Mouse (Mus musculus) heart, postnatal 10 days (tissue): ENCODE measurements around the gene Syne2. TPM values are rescaled to one million over a fixed set of nuclear protein-coding genes. Genes with fewer than 3 reads are reported as not detected.

ENCODE experiments used
- DNase-seq, 2 experiments: peaks; one replicate each; pipeline ENCODE4 v3.0.0; 2021
- intact Hi-C: fragments of 180-260 bp; cut with DNase I; formaldehyde crosslinking; loops from one replicate; pipeline ENCODE4 v1.15.1; 2025
- total RNA-seq, 2 experiments: library from RNA; stranded (reverse); gene quantifications; 2 replicates each; pipeline ENCODE4 v1.2.3; 2021

Syne2 gene
- total RNA-seq, 2 experiments from 2014 or later, result 55.8 to 59.1 TPM

DNA sequence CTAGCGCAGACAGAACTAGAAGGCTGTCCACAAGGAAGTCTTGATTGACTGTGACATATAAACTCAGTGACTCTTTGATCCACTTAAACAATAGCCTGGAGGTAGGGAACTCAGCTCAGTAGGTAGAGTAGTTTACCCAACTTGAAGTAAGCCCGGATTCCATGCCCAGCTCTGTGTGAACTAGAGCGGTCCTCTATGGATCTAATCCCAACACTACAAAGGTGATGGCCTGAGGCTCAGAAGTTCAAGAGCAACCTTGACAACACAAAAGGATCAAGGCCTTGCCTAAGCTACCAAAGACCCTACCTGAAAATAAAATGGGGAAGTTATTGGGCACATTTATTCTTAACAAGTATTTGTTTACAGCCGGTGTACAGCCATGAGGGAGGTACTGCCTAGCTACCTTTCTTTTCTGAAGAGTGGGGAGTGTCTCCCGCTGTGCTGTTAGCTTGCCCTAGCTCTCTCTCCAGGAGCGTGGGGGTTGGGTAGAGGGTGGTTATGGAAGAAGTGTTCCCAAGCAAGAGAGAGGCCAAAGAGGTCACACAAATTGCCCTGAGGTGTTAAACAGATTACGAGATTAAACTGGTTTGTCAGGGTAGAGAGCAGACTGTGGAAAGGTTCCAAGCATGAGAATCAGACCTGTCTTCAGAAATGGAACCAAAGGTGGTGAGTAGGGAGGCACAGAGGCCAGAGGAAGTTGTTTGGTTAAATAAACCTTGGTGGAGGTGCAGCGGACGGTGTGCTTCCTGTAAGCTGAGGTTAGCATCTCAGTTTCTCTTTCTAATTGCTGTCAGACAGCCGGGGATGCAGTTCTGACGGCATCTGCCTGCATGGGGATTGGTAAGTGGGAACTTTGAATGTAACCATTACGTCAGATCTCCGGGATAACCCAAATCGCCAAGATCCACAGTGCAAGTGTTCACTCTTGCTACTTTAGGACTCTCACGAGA lies 268.3 kb downstream of the Syne2 start:
- no peak for DNase-seq
- intact Hi-C loops, result no loop called here

DNA sequence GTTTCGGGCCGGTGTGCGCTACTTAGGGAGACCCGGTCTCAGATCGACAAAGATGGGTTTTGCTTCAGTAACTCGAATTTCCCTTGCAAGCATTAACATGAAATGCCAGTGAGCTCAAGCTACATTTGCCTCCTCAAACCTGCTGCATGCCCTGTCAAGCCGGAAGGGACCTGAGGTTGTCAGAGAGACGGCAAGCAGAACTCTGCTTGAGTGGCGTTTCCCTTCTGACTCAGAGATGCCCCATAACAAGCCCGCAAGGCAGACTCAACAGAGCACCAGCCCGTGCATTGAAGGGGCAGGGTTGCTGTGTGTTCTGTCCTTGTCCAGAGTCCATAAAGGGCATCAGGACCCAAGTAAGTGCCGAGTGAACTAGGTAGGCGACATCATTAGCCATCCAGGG lies 269.1 kb downstream of the Syne2 start:
- no peak for DNase-seq

GRCm38 (mm10) chr12:76092789-76093466 lies 275.0 kb downstream of the Syne2 start:
- DNase-seq, result no peak
- intact Hi-C loops, result no loop called here

More for the DNA sequence above, 269.1 kb downstream of the Syne2 start:
- intact Hi-C loops, result no loop called here

DNA sequence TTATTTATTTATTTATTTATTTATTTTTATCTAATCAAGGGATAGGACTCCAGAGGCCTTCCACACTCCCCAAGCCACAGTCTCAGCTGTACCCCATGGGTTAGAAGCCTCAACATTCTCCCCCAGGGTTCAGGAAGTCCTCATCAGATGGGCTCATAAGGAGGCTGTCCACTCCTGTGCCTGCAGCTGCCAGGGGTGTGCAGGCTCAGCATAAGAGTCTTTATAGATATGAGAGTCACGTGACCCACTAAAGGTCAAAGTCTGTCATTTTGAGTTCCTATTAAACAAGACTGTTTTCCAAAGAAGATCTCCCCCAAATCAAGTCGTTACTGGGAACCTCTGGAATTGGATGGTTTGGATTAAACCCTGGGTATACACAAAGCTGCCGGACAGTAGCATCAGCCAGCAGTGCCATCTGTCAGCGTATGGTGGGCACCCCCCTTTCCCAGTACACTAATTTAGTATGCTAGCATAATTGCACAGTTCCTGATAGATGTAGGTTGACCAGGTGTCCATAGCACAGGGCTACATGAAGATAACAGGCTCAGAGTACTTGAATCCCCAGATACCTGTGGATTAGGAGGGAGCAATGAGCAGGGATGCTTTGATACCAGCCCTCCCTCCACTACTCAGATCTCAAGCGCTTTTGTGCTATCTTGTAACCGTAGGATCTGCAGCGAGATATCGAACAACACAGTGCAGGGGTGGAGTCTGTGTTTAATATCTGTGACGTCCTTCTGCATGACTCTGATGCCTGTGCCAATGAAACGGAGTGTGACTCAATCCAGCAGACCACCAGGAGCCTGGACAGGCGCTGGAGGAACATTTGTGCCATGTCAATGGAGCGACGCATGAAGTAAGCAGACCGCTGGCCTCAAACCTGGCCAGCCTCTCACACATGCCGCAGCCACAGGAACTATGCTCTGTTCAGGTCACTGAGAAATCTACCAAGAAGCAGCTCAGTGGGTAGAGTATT lies 276.0 kb downstream of the Syne2 start:
- no peak for DNase-seq
- intact Hi-C loops, result no loop called here

DNA sequence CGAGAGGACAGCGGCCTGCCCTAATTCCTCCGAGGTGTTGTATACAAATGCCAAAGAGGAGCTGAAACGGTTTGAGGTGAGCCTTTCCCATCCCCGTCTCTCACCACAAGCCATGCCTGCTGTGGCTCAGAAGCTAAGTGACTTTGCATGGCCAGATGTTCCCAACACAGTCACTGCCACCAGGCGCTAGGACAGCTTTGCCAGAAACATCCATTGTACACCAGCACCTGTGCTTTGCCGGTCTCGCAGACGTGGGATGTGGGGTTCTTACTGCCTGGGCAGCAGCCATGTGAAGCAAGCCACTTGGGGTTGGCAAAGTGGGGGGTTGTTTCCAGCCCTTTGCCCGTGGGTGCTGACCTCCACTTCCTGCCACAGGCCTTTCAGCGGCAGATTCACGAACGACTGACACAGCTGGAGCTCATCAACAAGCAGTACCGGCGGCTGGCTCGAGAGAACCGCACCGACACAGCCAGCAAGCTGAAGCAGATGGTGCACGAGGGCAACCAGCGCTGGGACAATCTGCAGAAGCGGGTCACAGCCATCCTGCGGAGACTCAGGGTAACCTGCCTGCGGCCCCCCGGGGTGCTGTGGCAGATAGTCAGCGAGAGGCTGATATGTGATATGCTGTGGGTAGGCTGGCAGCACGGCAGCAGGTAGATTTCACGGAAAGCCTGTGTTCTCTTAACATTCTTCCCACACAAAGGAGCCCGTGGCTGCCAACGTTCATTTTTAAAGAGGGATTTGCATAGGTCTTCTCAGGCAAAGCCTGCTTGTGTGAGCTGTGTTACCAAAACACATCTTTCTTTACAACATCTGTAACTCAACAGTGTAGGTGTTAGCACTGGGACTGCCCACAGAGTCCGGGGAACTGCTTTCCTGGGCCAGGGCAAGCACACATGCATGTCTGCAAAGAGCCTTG lies 277.4 kb downstream of the Syne2 start:
- intact Hi-C loops, result no loop called here
- no peak for DNase-seq

GRCm38 (mm10) chr12:76102621-76103020 lies 284.7 kb downstream of the Syne2 start:
- intact Hi-C loops, result no loop called here
- no peak for DNase-seq

GRCm38 (mm10) chr12:76104596-76105351 lies 286.8 kb downstream of the Syne2 start:
- intact Hi-C loops, result no loop called here
- DNase-seq, result peak; percentile 85 to 89

DNA sequence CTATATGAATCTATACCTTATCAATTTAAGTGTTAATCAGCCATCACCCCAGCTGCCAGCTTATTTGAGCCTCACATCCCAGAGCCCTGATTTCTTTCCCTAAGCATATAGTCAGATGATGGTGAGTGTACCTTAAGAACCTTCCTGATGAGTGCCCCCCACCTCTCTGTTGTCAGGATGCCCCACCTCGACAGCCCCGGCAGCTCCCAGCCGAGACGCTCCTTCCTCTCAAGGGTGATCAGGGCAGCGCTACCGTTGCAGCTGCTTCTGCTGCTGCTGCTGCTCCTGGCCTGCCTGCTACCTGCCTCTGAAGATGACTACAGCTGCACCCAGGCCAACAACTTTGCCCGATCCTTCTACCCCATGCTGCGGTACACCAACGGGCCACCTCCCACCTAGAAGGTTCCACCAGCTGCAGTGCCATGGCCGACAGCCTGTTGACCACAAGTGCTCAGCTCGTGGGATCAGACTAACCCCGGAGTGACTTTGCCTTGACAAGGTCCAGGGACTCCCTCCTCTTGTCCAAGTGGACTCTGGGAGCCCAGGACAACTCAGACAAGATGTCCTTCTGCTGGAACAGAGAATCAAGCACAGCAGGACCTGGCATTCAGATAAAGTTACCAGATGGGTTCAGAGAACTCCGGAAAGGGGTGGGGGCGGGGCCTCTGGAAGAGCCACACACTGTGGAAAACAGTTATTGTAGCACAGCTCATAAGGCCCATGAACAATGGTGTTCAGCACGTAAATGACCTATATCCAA lies 291.9 kb downstream of the Syne2 start:
- intact Hi-C loops, result no loop called here
- DNase-seq, result no peak

- intact Hi-C loops, result no loop called here
- no peak for DNase-seq
Observed at GRCm38 (mm10) chr12:76111046-76111445, 293.1 kb downstream of the Syne2 start.

DNA sequence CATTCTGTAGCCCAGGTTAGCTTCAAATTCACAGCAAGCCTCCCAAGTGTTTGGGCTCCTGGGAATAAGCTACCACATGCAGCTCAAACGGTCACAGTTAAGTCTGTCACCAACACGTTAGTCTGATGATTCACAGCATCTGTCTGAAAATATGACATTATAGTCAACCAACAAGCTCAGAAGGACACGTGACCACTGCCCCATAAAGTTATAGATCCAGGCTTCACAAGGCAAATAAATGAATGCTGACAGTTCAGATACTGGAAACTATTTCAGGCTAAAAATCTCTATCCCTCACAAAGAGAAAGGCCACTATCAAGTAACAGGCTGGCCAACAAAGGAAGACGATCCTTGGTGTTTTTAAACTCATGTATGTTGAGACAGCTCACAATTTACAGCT lies 298.6 kb downstream of the Syne2 start:
- intact Hi-C loops, result no loop called here

GRCm38 (mm10) chr12:76117632-76118153 lies 299.8 kb downstream of the Syne2 start:
- DNase-seq, result peak; percentile 71 to 75
- intact Hi-C loops, result no loop called here

More for the DNA sequence above, 298.6 kb downstream of the Syne2 start:
- DNase-seq, result no peak

GRCm38 (mm10) chr12:76123223-76123622 lies 305.3 kb downstream of the Syne2 start:
- no peak for DNase-seq
- intact Hi-C loops, result no loop called here

DNA sequence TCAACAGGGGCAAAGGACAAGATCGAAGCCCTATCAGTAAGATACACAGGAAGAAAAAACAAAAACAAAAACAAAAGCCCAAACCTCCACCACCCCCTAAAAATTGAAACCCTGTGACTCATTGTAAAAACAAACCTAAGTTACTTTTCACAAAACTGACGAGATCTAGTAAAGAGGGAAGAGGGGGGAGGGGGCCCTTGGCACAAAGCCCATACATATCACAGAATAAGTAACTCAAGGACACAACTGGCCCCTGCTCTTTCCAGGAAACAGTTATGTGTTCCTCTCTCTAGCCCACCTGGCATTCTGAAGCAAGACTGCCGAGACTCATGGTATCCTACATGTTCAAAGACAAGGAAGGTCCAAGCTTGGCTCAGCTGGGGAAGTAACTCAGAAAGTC lies 310.4 kb downstream of the Syne2 start:
- intact Hi-C loops, result loop anchor here (5.0 kb wide), 1 partner anchor 111 kb away; no protein-coding TSS in a partner anchor
- DNase-seq, result no peak

- intact Hi-C loops, result loop anchor here (5.0 kb wide), 1 partner anchor 112 kb away; no protein-coding TSS in a partner anchor
- DNase-seq, result no peak
Observed at GRCm38 (mm10) chr12:76128831-76129230, 310.9 kb downstream of the Syne2 start.

GRCm38 (mm10) chr12:76130281-76130680 lies 312.3 kb downstream of the Syne2 start:
- DNase-seq, result peak in 1 of 2 experiments; percentile 43
- intact Hi-C loops, result loop anchor here (5.0 kb wide), 1 partner anchor 343 kb away; no protein-coding TSS in a partner anchor

- intact Hi-C loops, result loop anchor here (5.0 kb wide), 1 partner anchor 344 kb away; no protein-coding TSS in a partner anchor
- DNase-seq, result no peak
Observed at GRCm38 (mm10) chr12:76130891-76131290, 313.0 kb downstream of the Syne2 start.

GRCm38 (mm10) chr12:76132591-76132990 lies 314.7 kb downstream of the Syne2 start:
- no peak for DNase-seq

More at GRCm38 (mm10) chr12:76132591-76132990, 314.7 kb downstream of the Syne2 start:
- intact Hi-C loops, result loop anchor here (5.0 kb wide), 1 partner anchor 345 kb away; no protein-coding TSS in a partner anchor
